Mouse (Mus musculus): ENCODE data around the gene Gsk3a.

Gsk3a gene

DNA sequence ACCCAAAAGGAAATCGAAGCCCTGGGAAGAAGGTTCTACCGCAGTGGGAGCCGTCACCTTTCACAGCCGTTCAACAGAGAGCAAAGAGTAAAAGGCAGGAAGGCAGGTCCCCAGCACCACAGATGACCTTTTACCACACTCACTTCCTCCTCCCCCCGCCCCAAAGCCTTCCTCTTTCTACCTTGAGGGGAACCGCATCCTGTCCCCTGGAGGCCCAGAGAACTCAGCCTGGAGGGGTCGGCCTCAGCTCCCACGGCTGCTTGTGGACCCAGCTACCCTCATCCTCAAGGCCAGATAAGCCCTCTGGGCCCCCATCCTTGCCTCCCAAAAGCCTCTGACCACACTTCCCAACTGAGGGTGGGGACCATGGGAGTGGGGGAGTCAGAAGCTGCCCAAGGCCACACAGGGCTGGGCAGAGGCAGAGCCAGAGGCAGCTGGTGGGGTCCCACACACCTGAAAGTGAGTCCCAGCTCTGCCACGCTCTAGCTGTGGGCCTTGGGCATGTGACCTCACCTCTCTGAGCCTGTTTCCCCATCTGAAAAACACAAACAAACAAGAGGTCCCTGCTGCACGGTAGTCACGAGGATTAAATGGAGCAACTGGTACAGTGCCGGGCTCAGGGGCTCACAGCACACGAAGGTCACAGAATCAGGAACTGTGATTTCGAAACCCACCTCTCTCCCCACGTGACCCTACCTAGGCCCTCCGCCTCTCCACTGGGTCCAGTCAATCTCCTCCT lies 32.1 kb downstream of the Gsk3a start:
- ChIA-PET CTCF (interaction anchor here in 1 of 4 experiments (0.8 to 2.0 kb wide), 2 partner anchors 18 to 112 kb away, joined by 3 to 6 read pairs; partner anchors contain the start of gene Megf8), POLR2A (interaction anchor here in 3 of 4 experiments (0.7 to 1.6 kb wide), 8 partner anchors 9 to 59 kb away, joined by 3 to 6 read pairs (median 3); partner anchors contain the start of genes Zfp526 (in 2 of the 3) and Dedd2 (in 1 of the 3))

DNA sequence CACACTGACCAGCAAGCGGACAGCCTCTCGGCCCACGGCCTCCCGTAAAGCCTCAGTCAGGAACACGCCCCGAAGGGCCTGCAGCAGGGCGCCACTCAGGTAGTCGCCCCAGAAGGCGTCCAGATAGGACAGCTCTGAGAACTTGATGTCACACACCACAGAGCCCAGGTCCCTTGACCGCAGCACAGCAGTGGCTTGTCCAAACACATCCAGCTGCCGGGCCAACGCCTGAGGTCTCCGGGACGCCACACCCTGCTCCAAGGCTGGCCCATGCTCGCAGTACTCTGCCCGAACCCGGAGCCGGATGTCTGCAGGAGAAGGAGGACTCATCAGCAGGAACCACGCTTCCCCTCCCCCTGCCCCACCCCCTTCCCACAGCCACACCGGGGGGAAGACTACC lies 34.0 kb downstream of the Gsk3a start:
- POLR2A ChIA-PET, result interaction anchor here in 3 of 4 experiments (0.6 to 2.6 kb wide), 14 partner anchors 9 to 174 kb away, joined by 3 to 11 read pairs (median 4); partner anchors contain the start of gene Zfp526 (in 2 of the 3)
- CTCF ChIA-PET, result interaction anchor here in 1 of 4 experiments (0.6 to 2.1 kb wide), 3 partner anchors 16 to 127 kb away, joined by 4 to 6 read pairs (median 6); no protein-coding TSS in a partner anchor

- ChIA-PET POLR2A (interaction anchor here in 2 of 4 experiments (0.9 to 2.1 kb wide), 4 partner anchors 10 to 24 kb away, joined by 3 to 9 read pairs (median 4); partner anchors contain the start of genes Dedd2 (in 1 of the 2) and Zfp526 (in 1 of the 2)), CTCF (interaction anchor here in 2 of 4 experiments (0.9 to 1.7 kb wide), 2 partner anchors 10 to 41 kb away, joined by 3 to 5 read pairs; no protein-coding TSS in a partner anchor)
Measured at GRCm38 (mm10) chr7:25197384-25198018, 40.1 kb downstream of the Gsk3a start.

- CTCF ChIA-PET, result interaction anchor here in 2 of 4 experiments (0.8 to 1.7 kb wide), 2 partner anchors 8 to 9 kb away, joined by 3 to 5 read pairs; no protein-coding TSS in a partner anchor
- POLR2A ChIA-PET, result interaction anchor here in 2 of 4 experiments (1.0 to 2.1 kb wide), 4 partner anchors 8 to 82 kb away, joined by 3 to 9 read pairs (median 5); no protein-coding TSS in a partner anchor
Measured at GRCm38 (mm10) chr7:25196107-25196506, 41.5 kb downstream of the Gsk3a start.

DNA sequence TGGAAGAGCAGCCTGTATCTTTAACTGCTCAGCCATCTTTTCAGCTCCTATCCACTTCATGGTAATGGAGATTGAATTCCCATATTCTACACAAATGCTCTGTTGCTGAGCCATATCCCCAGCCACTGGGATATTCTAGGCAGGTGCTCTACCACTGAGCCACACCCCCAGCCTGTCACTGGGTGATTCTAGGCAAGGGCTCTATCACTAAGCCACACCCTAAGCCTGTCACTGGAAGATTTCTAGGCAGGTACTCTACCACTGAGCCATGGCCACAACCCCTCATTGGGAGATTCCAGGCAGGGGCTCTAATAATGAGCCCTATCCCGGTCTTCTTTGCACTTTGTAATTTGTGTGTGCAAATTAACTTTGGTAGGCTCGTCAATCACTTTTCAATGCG lies 42.5 kb downstream of the Gsk3a start:
- POLR2A ChIA-PET, result interaction anchor here in 3 of 4 experiments (1.0 to 1.7 kb wide), 5 partner anchors 12 to 103 kb away, joined by 3 to 4 read pairs (median 3); partner anchors contain the start of genes Dedd2 (in 1 of the 3), Pafah1b3 (in 1 of the 3) and Zfp526 (in 1 of the 3)

GRCm38 (mm10) chr7:25192110-25192509 lies 45.5 kb downstream of the Gsk3a start:
- ChIA-PET CTCF (interaction anchor here in 3 of 4 experiments (0.6 to 1.7 kb wide), 6 partner anchors 13 to 124 kb away, joined by 3 to 6 read pairs (median 4); partner anchors contain the start of genes Megf8 (in 1 of the 3), Pou2f2 (in 1 of the 3) and Zfp526 (in 1 of the 3)), POLR2A (interaction anchor here in 3 of 4 experiments (0.6 to 4.2 kb wide), 21 partner anchors 13 to 220 kb away, joined by 3 to 25 read pairs (median 4); partner anchors contain the start of genes Zfp526 (in 2 of the 3), Cic (in 1 of the 3), Gsk3a (in 1 of the 3) and Pafah1b3 (in 1 of the 3))

More for the DNA sequence above, 42.5 kb downstream of the Gsk3a start:
- CTCF ChIA-PET, result interaction anchor here in 2 of 4 experiments (1.0 to 1.2 kb wide), 2 partner anchors 89 to 182 kb away, joined by 3 read pairs; no protein-coding TSS in a partner anchor

- CTCF ChIA-PET, result interaction anchor here in 3 of 4 experiments (0.5 to 1.7 kb wide), 4 partner anchors 11 to 126 kb away, joined by 3 to 6 read pairs (median 4); partner anchors contain the start of gene Megf8 (in 1 of the 3)
- POLR2A ChIA-PET, result interaction anchor here (0.6 to 4.2 kb wide), 10 partner anchors 12 to 717 kb away, joined by 3 to 25 read pairs (median 5); partner anchors contain the start of genes Zfp526 (in 2 of the 4) and Pou2f2 (in 1 of the 4)
Measured at GRCm38 (mm10) chr7:25190806-25191205, 46.8 kb downstream of the Gsk3a start.

DNA sequence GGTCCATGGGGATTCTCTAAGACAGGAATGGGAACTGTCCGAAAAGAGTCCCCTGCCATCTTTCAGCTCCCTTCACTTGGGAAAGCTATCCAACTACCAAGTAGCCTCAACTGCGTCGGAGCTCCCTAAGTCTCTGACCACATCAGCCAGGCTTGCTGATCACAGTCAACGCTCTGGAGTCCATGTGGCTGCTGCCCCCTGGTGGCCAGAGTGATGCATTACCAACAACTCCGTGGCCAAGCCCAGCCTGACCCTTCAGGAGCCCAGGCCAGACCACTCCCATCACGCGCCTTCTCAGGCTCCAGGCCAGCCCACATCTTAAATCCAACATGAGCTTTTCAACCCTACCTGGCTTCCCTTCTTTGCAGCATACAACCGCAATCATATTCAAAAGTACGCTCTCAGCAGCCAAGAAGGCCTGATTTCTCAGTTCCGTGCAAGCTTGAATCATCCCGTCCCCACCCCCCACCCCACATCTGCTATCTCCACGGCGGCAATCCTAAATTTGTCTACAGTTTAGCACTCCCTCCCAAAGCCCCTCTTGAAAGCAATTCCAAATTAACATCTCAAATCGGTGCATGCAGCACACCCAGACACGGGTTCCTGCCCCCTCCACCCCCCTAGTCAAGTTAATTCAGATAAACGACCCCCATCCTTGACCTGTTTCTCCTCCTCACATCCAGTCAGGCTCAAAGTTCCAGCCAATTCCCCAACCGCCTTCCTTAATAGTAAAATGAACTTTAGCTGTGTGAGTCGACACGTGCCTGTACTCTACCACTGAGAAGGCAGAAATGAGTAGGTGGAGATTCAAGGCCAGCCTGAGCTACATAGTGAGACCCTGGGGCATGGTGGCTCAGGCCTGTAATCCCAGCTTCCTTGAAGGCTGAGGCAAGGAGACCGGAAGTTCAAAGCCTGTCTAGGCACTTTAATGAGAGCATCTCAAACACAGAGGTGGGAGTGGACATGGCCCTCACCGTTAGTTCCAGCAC lies 49.7 kb downstream of the Gsk3a start:
- CTCF ChIA-PET, result interaction anchor here (0.5 to 3.1 kb wide), 101 partner anchors 8 to 557 kb away, joined by 3 to 39 read pairs (median 5); partner anchors contain the start of genes Pou2f2 (in 4 of the 4), Cic (in 2 of the 4), Dedd2 (in 1 of the 4) and Gsk3a (in 1 of the 4)
- POLR2A ChIA-PET, result interaction anchor here (0.5 to 2.8 kb wide), 65 partner anchors 8 to 704 kb away, joined by 3 to 31 read pairs (median 4); partner anchors contain the start of genes Dedd2 (in 3 of the 4), Pafah1b3 (in 3 of the 4), Cic (in 2 of the 4) and Gsk3a (in 2 of the 4)

DNA sequence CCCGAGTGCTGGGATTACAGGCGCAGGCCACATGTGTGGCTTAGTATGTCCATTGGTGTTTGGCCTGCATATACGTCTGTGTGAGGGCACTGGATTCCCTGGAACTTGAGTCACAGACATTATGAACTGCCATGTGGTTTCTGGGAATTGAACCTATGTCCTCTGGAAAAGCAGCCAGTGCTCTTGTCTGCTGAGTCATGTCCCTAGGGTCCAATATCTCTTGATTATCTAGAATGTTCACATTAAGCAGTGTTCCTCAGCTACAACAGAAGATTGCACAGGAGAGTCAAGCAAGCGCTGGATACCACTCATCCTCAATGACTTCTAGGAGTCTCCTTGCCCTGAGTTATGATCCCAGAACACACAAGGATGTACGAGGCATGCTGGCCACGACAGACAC lies 53.6 kb downstream of the Gsk3a start:
- ChIA-PET CTCF (interaction anchor here in 2 of 4 experiments (0.6 to 1.0 kb wide), 2 partner anchors 33 to 315 kb away, joined by 3 to 6 read pairs; no protein-coding TSS in a partner anchor), POLR2A (no interaction called here)

DNA sequence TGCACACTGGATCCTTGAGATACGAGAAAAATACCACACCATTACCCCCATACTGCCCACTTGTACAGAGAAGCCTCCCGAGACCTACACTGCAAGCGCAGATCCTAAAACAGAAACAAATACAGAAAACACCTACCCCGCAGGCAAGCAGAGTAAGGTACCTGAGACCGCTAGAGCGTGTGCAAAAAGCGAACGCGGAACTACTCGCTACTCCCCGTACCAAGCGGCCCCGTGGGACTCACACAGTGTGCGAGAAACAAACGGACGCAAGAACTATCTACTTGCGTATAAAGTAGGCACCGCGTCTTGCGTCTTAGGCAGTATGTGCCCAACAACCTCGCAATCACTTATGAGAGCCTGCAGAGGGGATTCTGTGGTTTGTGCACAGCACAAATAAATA lies 55.8 kb downstream of the Gsk3a start:
- CTCF ChIA-PET, result no interaction called here
- POLR2A ChIA-PET, result no interaction called here

DNA sequence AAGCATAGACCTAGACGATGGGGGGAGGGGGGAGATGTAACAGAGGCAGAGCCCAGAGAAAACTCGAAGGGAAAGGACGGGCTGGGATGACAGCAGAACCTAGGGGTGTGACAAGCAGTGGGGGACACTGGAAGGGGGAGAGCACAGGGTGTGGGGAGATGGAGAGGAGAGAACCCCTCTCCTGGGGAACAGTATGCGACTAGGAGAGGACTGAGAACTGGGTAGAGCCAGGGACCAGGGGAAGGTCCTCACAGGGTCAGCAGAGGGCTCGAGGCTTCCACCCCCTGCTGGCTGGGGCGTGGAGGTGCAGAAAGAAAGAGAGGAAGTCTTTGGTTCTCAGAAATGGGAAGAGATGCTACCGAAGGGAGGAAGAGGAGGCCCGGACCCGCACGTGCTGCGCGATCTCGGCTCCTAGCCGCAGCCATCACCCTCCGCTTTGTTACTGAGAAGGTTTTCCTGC lies 56.3 kb downstream of the Gsk3a start:
- ChIA-PET CTCF (no interaction called here), POLR2A (no interaction called here)

DNA sequence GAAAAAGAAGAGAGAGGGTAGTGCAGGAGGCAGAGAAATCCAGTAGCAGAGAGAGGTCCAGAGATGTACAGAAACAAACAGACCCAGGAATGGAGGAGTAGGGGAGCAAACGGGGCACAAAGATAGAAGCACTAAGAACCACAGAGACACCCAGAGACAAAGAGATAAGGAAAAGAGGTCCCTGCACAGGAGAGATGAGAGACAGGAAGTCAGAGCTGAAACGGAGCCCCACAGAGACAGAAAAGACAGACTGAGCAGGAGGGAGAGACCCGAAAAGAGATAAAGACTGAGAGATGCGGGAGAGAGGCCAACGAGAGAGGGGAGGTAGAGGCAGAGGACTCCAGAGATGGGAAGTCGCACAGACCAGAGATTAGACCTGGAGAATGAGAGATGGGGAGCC lies 57.1 kb downstream of the Gsk3a start:
- ChIA-PET CTCF (no interaction called here), POLR2A (no interaction called here)

- CTCF ChIA-PET, result interaction anchor here (0.5 to 2.7 kb wide), 25 partner anchors 8 to 328 kb away, joined by 3 to 28 read pairs (median 4); partner anchors contain the start of gene Pafah1b3 (in 1 of the 4)
- POLR2A ChIA-PET, result interaction anchor here (0.6 to 2.5 kb wide), 15 partner anchors 8 to 193 kb away, joined by 3 to 31 read pairs (median 3); partner anchors contain the start of genes Cic (in 1 of the 4) and Zfp526 (in 1 of the 4)
Measured at GRCm38 (mm10) chr7:25179606-25180161, 58.0 kb downstream of the Gsk3a start, which contains the start of gene Pou2f2. Gene Pou2f2 (minus strand): TSS chr7:25179726.

- POLR2A ChIA-PET, result interaction anchor here (0.6 to 2.5 kb wide), 25 partner anchors 9 to 306 kb away, joined by 3 to 31 read pairs (median 3); partner anchors contain the start of genes Zfp526 (in 2 of the 4) and Cic (in 1 of the 4)
- CTCF ChIA-PET, result interaction anchor here (0.5 to 2.7 kb wide), 37 partner anchors 8 to 328 kb away, joined by 3 to 28 read pairs (median 4); partner anchors contain the start of gene Pafah1b3 (in 1 of the 4)
Measured at GRCm38 (mm10) chr7:25178787-25179605, 58.7 kb downstream of the Gsk3a start.

DNA sequence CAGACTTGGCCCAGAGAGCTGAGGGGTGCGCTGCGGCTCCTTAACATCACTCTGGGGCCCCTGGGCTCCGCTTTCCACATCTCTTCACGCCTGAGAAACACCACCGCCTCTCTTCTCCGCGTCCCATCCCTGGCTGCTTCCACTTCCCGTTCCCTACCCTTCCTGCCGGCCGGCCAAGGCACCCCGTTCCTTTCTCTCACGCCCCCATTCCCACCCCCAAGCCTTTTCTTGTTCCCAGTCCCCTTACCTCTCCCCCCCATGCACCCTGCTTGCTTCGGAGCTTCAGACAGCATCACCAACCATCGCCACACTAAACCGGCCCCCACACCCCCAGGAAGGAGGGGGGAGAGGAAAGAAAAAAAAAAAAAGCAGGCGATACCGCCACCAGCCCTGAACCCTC lies 59.3 kb downstream of the Gsk3a start:
- CTCF ChIA-PET, result interaction anchor here (0.5 to 2.7 kb wide), 21 partner anchors 9 to 891 kb away, joined by 3 to 28 read pairs (median 4); no protein-coding TSS in a partner anchor
- POLR2A ChIA-PET, result interaction anchor here (0.6 to 2.5 kb wide), 15 partner anchors 8 to 540 kb away, joined by 3 to 31 read pairs (median 3); partner anchors contain the start of gene Cic (in 1 of the 4)
